Mouse (Mus musculus) brain, embryonic 14.5 days (tissue): ENCODE data around the gene Cotl1. TPM values are rescaled to one million over a fixed set of nuclear protein-coding genes. Genes with fewer than 3 reads are reported as not detected.
"Not testable (repeated sequence)": the region's sequence is repeated elsewhere in the genome, so short reads cannot be mapped to it uniquely, and the experiment has no call there.

Experiments used
- DNase-seq: peaks from one replicate; pipeline ENCODE4 v3.0.0-alpha.2; 2011; ENCODE audit warnings: low read depth
- CTCF ChIP-seq: fragments of 200-500 bp; IDR thresholded peaks from 2 replicates; pipeline ENCODE4 v1.5.1; 2012; ENCODE audit warnings: inconsistent platforms, mild to moderate bottlenecking, moderate library complexity, borderline replicate concordance; ENCODE audit not compliant: insufficient read depth, insufficient read length; ENCODE audit errors: extremely low read depth
- POLR2A ChIP-seq: fragments of 200-500 bp; IDR thresholded peaks from 2 replicates; pipeline ENCODE4 v1.6.1; 2012; ENCODE audit warnings: mild to moderate bottlenecking, inconsistent platforms, borderline replicate concordance; ENCODE audit not compliant: poor library complexity, insufficient read depth, insufficient read length, severe bottlenecking; ENCODE audit errors: extremely low read depth
- polyA plus RNA-seq: library from polyadenylated mRNA; depleted of rRNA; stranded (reverse); fragments of >200 nt; gene quantifications from 2 replicates; pipeline ENCODE4 v1.2.3, GENCODE M21; 2012

Cotl1 gene
- polyA plus RNA-seq, 1 experiment: 273 TPM

DNA sequence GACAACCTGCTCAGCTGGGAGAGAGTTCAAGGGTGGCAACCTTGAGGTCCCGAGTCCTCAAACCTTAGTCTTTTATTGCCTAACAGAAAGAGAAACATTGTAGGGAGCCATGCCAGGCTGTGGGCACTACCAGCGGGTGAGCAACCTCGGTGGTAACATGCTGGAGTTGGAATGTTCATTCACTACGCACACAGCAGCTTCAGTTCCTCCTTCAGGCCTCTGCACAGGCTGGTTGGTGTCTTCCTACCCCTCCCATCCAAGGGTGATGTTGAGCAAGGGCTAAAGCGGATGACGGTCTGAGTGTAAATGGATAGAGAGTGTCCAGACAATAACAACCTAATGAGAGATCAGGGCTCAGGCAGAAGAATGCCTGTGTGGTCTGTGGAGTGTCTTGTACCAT lies 17.4 kb upstream of the Cotl1 start:
- DNase-seq: no peak
- TF ChIP-seq CTCF (no peak), POLR2A (no peak)

DNA sequence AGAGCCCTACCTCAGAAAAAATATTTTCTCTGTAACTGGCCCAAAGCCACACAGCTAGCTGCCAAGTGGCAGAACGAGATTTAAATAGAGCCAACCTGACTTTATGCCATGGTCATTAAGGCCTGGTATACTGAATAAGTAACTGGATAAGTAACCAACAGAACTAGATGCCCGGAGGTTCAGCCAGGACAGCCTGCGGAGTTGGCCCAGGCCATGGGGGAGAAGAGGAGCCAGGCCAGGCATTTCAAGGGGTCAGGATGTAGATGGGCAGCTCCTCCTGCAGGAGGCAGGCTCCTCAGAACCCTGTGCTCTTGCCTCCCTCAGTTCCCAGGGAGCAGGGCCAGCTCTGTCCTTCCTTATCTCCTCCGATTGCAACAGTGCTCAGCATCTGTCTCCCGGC lies 15.3 kb upstream of the Cotl1 start:
- no peak for DNase-seq
- TF ChIP-seq POLR2A (no peak), CTCF (no peak)

DNA sequence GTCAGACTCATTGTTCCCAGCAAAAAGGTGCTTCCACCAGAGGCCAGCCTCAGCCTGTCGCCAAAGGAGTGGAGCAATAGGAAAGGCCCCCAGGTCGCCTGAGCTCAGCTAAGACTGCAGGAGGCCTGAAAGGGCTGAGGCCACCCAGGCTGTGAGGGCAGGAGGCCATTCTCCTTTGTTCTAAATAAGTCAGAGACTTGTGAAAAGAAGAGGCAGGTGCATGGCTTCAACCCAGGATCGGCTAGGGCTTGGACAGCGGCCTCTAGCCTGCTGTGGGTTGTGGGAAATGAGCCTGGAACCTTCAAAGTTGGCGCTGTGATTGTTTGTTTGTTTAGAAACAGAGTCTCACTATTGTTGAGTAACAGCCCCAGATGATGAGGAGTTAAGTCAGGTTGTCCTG lies 13.7 kb upstream of the Cotl1 start:
- no peak for DNase-seq
- TF ChIP-seq CTCF: no peak
- TF ChIP-seq POLR2A: no peak

DNA sequence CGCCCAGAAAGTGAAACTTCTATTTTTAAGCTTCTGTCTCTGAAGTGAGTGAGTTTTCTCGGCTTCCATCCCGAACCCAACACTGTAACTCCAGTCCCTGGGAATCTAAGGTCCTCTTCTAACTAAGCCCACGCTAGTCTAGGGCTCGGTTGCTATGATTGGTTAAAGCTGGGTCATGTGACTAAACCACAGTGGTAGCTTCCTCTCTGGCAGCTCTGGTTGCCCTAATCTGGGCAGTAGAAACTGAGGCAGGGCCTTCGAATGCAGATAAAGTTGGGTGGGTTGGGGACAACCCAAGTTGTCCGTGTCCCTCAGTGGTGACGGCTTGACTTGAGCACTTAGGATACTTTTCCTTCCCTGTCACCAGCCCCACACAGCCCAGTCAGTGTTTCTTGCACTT lies 13.2 kb upstream of the Cotl1 start:
- DNase-seq: no peak
- TF ChIP-seq POLR2A (no peak), CTCF (no peak)

DNA sequence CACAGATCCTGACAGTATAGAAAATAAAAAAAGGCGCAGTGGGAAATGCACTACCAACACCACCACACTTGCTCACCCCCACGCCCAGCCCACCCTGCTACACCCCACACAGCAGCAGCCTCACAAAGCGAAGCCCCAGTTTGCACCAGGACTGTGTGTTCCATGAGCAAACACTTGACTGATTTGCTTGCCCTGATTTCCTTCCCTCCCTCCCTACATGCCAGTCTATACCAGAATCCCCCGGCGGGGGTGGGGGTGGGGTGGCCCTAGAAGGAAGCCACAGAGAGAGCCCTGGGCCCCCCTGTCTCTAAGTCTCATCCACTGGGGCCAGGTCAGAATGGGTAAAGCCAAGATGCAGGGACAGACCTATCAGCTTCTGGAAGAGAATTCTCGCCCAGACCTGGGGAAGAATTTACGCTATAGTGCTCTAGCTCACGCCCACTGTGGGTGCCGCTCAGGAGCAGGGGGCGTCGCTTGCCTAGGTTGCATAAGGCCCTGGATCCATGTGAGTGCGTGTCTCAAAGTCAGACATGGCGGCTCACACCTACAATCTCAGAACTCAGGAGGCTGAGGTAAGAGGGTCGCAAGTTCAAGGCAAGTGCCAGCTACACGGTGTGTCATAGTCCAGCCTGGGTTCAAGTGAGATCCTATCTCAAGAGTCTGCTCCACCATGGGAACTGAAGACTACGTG lies 7.0 kb upstream of the Cotl1 start:
- DNase-seq: no peak
- TF ChIP-seq POLR2A: no peak
- no peak for TF ChIP-seq CTCF

DNA sequence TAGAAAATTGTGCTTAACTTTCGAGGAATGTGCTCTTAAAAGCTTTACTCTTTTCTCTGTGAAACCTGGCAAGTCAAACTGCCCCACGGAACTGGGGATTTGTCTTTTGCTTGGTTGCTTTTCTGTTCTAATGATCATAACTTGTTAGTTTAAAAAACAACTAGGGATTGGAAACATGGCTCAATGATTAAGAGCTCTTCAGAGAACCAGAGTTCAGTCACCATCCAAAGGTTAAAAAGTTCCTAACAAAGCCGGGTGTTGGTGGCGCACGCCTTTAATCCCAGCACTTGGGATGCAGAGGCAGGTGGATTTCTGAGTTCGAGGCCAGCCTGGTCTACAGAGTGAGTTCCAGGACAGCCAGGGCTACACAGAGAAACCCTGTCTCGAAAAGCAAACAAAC lies 5.4 kb upstream of the Cotl1 start:
- DNase-seq: not testable (repeated sequence)

DNA sequence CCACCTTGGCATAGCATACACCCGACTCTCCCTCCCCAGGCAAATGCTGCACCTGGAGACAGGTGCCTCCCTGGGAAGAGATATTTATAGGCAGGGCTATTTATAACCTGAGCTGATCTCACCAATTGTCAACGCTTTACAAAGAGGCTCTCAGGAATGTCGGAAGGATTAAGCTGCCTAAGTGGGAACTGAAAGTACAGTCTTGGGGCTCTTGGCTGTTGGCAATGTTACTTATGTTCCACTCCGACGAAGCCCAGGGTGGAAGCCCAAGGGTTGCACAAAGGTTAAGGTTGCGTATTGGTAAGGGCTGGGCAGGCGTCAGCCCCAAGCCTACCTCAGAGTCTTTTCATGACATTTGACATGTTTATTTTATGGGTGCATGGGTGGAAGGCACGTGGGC lies 4.2 kb upstream of the Cotl1 start:
- no peak for TF ChIP-seq CTCF
- TF ChIP-seq POLR2A: no peak
- no peak for DNase-seq

DNA sequence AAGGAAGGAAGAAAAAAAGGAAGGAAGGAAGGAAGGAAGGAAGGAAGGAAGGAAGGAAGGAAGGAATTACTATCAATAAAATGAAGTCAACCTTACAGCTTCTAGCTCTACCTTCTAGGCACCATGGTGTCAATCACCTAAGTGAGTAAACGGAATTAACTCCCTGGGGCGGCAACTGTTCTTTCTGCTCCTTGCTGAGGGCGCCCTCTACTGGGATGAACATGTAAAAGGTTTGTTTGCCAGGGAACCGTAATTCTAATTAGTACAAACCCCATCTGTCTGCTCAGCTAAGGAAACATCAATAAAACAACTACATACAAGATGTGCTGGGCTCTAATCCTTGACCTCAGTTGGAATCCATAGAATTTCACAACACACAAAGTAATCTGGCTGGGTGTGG lies 3.1 kb upstream of the Cotl1 start:
- peak; percentile 91 for DNase-seq
- peak; percentile 82 for TF ChIP-seq CTCF
- no peak for TF ChIP-seq POLR2A

DNA sequence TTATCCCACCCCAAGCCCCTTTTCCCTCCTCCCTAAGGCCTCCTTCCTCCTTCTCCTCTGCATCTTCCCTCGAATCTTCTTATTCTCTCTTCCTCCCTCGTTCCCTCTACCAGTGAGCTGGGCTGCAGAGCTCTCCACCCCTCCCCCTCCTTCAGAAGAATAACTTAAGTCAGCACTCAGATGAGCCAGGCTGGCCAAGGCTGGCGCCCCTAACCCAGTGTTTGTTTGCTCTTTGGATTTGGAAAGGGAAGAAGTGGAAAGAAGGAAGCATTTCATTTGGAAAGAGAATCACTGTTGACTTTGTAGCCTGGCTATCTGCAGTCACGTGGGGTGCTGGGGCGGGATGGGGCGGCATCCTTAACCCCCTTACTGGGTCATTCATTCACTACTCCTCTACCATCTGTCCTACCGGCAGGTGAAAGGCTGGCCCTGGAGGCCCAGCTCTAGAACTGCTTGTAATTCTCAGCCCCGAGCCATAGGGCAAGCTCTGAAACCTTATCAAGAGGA lies 614 bp upstream of the Cotl1 start:
- TF ChIP-seq POLR2A: no peak
- TF ChIP-seq CTCF: no peak
- DNase-seq: no peak

DNA sequence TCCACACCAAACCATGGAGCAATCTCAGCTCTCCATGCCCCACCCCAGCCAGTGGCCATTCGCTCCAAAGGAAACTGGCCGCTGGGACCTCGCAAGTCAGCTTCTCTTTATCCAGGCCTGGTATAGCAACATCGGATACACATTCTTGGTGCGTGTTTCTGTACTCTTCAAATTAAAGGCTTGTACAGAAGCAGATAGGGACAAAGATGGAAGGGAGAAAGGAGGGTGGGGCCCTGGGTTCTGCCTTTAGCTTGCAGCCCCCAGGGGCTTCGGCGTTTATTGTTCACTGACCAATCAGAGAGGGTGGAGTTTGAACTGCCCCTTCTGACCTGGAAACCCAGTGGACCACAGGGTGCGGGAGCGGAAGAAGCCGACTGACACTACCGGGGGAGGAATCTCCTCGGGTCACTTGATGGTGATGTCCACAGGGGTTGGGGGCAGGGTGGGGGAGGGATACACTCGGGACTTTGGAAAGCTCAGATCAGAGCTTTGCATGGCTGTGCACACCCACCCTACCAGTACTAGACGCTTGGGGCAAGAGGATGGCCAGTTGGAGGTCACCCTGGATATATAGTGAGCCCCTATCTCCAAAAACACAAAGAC lies 824 bp downstream of the Cotl1 start:
- peak; percentile 37 for DNase-seq
- no peak for TF ChIP-seq CTCF
- TF ChIP-seq POLR2A: no peak

DNA sequence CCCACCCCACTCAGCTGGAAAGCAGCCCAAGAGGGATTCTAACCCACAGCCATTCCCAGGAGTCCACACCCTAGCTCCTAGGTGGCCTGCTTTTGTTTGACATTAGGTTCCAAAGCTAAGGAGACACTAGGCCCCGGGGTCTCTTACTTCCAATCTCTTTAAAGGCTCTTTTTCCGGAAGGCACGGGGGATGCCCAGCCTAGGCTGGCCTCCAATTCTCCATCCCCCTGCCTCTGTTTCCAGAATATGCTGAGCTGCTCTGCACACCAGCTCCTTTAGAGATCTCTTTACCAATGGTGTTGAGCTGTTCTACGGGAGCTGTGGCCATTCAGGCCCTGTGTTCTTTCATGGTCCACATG lies 1.4 kb downstream of the Cotl1 start:
- DNase-seq: no peak
- TF ChIP-seq POLR2A (no peak), CTCF (no peak)

DNA sequence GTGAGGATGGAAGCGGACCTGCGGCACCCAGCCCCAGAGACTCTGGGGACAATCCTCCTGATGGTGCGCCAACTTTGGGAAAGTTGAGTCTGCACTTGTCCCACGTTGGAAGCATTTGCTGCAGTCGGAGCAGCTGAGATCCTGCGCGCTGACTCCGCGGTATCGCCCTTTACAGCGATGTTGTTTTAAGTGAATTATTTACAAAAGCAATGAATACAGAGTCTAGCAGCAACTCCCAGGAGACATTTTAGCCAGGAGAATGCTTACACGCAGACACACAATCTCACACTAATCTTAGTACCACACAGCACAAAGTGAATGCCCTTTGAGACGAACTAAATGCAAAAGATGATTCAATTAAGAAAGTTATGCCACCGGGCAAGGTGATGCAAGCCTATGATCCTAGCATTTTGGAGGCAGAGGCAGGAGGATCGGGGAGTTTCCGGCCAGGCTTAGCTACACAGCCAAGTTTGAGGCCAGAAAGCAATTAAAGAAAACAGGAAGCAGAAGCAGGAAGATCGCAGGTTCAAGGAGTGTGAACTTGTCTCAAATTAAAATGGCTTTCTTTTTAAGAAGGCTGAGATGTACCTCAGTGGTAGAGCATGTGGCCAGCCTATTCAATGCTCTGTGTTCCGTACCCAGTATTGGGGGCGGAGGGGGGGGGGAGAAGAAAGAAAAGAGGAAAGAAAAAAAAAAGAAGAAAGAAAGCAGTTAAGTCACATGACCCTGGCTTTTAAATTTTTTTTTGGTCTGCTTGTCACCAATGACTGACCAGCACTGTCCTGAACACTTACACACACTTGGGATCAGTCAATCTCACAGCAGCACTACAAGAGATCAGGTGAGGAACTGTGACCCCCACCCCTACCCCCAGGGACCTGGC lies 2.0 kb downstream of the Cotl1 start:
- peak; percentile 55 for DNase-seq
- TF ChIP-seq CTCF (no peak), POLR2A (no peak)

DNA sequence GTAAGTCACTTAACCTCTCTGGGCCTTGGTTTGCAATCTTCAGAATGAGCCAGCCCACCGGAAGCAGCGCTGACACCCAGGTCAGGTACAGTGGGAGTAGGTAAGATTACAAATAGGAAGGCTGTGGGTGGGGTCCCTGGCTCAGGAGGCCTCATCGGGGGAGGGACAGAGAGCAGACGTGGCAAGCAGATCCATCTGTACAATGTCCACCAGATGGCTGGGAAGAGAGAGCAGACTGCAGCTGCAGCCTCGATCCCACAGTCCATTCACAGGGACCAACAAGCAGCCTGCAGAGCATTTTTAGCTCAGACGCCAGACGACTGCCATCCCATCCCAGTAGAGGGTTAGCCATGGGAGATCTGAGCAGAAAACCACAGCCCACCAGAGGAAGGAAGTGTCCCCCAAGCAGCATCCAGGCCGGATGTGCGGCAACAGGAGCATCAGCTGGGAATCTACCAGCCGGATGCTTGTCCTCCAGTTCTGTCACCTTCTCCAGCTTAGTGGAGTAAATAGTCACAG lies 2.7 kb downstream of the Cotl1 start:
- no peak for TF ChIP-seq POLR2A
- peak; percentile 68 for DNase-seq

DNA sequence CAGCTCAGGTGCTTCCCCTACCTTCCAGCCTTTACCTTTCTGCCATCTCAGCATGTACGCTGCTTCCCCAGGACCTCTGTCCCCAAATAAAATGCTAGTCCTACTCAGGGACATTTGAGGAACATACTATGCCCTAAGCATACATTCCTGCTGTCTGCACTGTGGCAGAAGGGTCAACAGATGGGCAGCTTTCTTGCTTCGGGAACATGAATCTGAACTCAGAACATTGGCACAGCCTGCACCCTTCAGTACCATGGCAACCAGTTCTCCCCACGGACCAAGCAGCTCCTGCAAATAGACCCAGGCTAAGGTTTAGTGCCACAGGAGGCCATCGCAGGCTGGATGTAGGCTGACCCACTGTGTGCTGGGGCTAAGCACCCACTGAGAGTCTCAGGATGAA lies 3.5 kb downstream of the Cotl1 start:
- no peak for DNase-seq
- TF ChIP-seq CTCF (no peak), POLR2A (no peak)

DNA sequence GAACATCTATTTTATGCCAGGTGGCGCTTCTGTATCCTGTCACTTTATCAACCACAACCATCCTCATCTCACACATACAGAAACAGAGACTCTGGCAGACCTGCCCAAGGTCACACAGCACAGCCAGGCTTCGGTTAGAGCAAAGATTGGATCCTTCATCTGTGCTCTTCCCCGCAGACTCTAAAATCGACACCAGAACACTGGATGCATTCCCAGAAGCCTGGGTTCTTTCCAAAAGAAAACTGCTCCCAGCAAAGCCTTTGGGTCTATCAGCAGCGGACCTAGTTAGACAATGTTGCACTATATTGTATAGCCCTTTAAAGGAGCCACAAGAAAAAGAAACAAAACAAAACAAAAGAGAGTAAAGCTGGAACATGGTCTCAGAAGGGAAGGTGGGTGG lies 5.1 kb downstream of the Cotl1 start:
- DNase-seq: no peak
- TF ChIP-seq CTCF (no peak), POLR2A (no peak)
